Mouse (Mus musculus) cerebellum, adult 2 months (tissue): ENCODE measurements around the gene Shisa5.

Experiments
- CTCF ChIP-seq: fragments of 200-500 bp; IDR thresholded peaks from 2 replicates; pipeline ENCODE4 v1.5.1; 2011; ENCODE audit warnings: low read depth, mild to moderate bottlenecking, control low read depth, low read length, moderate library complexity, borderline replicate concordance; ENCODE audit not compliant: insufficient read depth
- POLR2A ChIP-seq: fragments of 200-500 bp; IDR thresholded peaks from 2 replicates; pipeline ENCODE4 v1.6.1; 2011; ENCODE audit warnings: low read length, control low read depth, borderline replicate concordance; ENCODE audit not compliant: insufficient read depth

- TF ChIP-seq CTCF (no peak), POLR2A (no peak)
Observed at GRCm38 (mm10) chr9:109022866-109023685, 15.3 kb upstream of the Shisa5 start.
